Mouse (Mus musculus) frontal cortex, adult (tissue): ENCODE measurements around the gene Lipe.

Source experiments
- ATAC-seq: cut with Nextera tagmentation; 2 replicates; pipeline ENCODE4 v1.9.2; 2017; ENCODE audit warnings: mild to moderate bottlenecking, moderate library complexity, mixed read lengths; ENCODE audit not compliant: low TSS enrichment

Lipe gene

GRCm38 (mm10) chr7:25363151-25363550 is 35.4 kb downstream of the Lipe start:
- no peak for ATAC-seq

- ATAC-seq: no peak
Measured at GRCm38 (mm10) chr7:25358721-25359206, 39.7 kb downstream of the Lipe start.

GRCm38 (mm10) chr7:25348861-25349260 is 49.6 kb downstream of the Lipe start:
- no peak for ATAC-seq

- no peak for ATAC-seq
Measured at GRCm38 (mm10) chr7:25341000-25341784, 57.3 kb downstream of the Lipe start.

- no peak for ATAC-seq
Measured at GRCm38 (mm10) chr7:25339329-25339728, 59.2 kb downstream of the Lipe start.

GRCm38 (mm10) chr7:25334472-25334871 is 64.0 kb downstream of the Lipe start:
- ATAC-seq: no peak

- ATAC-seq: peak; percentile 64; the same call in 1 of the 2 replicates
Measured at GRCm38 (mm10) chr7:25333596-25334307, 64.8 kb downstream of the Lipe start.
